Mouse (Mus musculus): Measurements from ENCODE around the gene Cpn2. TPM values are rescaled to one million over a fixed set of nuclear protein-coding genes. Genes with fewer than 3 reads are reported as not detected.

Gene Cpn2
- polyA plus RNA-seq, 2 experiments from 2014 or later = not detected

DNA sequence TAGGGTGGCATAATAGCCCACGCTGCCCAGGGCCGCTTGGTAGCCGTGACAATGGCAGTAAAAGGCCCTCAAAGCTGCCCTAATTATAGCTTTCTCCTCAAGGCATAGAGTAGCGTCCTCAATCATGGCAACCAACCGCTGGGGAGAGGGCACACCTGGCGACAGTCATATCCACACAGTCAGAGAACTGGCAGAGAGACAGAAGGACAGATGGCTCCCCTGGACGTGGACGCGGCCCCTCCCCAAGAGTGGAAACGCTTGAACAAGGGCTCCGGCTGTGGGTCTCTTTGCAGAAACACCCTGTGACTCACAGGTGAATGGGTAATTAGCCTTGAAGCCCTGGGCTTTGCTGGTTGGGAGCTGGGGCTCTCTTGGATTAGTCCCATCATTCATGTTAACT is 11.1 kb upstream of the Cpn2 start:
- no peak for ATAC-seq

DNA sequence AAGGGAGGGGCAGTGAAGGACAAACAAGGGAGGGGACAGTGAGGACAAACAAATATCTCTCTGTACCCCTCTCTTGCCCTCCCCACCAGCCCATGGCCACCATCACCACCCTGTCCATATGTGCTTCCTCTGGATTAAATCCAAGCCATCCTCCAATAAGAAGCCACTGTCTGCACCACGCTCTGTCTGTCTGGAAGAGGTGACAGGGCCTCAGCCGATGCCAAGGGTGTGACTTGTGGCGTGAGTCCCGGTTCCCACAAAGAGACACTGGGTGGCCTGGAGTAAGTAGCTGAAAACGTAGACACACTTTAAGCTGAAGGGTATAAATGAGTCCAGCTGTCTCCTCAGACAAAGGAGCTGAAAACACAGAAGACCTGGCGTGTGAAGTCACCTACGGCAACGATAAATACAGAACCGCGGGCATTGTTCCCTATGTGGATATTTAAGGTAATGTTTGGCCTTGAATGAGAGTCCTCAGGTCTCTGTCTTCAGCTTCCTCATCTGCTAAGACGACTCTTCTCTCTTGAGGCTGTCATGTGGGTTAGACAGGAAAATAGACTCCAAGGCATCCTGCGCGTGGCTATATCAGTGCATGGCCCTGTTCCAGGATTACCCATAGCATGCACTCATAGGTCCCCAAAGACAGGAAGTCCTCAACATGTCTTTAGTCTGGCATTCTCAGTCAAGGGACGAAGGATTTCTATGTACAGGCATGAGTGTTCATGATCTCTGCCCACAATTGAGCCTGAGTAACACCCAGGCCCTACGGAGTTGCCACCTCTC is 8.4 kb upstream of the Cpn2 start:
- ATAC-seq = no peak

DNA sequence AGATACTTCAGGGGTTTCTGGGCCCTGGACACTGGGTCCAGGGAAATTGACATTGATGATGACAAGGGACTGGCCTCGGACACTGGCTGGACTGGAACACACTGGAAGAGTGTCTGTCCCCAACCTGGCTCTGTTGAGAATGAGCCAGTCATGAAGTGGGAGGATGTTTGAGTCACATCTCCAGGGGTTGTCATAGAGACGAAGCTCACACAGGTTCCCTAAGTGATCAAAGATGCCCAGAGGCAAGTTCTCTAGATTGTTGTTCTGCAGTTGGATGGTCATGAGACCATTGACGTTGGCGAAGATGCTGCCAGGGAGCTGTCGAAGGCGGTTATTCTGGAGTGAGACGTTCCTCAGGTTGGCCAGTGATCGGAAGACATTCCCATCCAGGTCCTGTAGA is 5.8 kb upstream of the Cpn2 start:
- ATAC-seq = no peak

DNA sequence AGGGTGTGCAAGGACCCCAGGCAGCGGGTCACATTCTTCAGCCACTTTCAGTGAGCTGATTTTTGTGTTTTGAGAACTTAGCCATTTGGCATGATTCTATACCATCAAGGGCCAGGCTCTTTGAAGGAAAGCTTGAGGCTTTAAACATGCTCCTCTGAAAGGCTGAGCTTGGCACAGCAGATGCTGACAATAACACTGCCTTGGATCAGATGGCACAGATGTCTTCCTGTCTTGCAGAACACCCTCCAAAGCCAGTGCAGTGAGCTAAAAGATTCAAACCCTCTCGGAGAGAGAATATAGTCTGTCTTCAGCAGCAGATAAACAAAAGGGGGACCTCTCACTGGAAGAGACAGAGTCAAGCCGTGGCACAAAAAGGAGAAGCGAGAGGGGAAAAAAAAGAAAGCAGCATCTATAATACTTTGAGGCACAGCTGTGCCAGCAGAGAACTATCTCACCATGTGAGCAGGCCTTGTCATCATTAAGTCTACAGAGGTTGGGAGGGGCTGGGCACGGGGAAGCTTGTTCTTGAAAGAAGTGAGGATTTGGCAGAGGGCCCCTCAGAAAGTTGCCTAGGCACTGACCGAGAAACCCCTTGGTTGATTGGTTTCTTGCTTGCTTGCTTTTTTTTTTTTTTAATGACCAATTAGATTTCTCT is 4.8 kb upstream of the Cpn2 start:
- ATAC-seq = no peak

DNA sequence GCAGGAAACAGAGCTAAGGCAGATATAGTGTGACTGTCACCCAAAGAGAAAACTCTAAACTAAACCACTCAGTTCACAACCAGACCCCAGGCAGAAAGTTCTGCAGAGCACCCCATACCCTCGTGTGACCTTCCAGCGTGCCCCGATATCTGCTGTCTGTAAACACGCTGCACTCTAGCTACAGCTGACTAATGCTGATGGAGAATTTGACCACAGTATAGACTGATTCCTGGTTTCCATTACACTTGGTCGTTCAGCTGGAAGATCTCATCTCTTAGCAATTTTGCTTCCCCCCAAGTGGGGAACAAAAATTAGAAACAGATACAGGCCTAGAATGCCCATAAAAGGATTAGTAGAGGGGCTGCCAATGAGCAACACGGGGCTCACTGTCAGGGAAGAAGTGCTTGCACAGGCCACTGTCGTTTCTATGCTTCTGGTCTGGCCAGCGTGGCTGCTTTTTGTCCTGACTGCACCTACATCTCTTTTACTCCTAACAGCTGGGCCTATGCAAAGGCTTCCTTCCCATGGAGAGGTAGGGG is 4.0 kb upstream of the Cpn2 start:
- no peak for ATAC-seq

DNA sequence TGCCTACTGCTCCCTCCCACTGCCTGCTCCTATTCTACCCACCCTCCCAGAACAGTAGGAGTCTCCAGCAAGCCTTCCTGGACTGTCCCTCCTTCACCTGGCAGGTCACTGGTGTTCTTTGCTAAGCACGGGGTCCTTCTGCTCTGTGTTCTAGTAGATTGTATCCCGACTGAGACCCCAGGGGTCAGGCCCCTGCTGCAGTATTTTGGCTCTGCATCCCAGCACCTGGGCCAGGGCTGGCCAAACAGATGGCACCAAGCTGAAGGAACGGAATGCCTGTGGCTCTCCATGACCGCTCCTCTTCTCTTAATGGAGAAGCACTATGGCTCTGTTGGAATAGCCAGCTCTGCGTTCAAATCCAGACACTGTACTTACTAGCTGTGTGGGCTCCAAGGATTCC is 738 bp downstream of the Cpn2 start:
- ATAC-seq = no peak

DNA sequence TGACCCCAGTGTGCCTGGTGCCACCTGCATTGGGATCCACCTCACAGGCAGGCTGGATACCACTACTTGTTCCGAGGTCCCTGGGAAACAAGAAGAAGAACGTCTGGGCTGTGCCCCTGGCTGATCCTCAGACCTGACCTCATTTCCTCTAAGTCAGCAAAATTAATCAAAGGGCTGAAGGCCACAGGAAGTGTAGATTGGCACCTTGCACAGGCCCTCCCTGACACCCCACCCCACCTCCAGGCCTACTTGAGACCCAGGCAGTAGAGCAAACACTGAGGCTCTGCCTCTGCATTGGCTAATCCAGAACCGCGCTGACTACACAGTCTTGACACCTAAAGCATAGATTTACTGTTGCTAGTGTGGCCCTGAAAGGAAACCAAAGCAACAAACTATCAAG is 1.7 kb downstream of the Cpn2 start:
- ATAC-seq = no peak

DNA sequence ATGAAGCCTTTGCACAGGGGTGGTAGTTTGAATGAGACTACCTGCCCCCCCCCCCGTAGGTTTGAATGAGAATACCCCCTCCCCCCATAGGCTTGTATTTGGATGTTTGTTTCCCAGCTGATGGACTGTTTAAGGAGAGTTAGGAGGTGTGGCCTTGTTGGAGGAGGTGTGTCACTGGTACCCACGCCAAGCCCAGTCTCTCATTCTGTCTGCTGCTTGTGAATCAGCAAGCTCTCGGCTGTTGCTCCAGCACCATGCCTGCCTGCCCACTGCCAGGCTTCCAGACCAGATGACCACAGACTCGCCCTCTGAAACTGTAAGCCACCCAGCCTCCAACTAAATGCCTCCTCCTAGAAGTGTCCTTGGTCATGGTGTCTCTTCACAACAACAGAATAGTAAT is 4.1 kb downstream of the Cpn2 start:
- no peak for ATAC-seq

DNA sequence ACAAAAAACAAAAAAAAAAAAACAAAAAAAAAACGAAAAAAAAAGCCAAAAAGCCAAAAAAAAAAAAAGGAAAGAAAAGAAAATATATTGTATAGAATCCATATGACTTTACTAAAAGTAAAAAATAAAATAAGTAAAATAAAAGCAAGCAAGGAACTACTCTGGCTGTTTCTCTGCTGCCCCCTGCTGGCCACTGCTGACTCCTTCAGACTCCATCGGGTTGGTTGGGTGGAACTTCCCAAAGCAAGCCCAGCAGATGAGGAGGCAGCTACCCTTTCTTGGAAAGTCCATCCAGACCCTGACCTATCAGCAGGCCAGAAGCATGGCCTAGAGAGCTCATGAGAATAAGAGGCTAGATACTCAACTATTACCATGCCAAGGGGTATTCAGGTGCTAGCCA is 4.6 kb downstream of the Cpn2 start:
- no peak for ATAC-seq

DNA sequence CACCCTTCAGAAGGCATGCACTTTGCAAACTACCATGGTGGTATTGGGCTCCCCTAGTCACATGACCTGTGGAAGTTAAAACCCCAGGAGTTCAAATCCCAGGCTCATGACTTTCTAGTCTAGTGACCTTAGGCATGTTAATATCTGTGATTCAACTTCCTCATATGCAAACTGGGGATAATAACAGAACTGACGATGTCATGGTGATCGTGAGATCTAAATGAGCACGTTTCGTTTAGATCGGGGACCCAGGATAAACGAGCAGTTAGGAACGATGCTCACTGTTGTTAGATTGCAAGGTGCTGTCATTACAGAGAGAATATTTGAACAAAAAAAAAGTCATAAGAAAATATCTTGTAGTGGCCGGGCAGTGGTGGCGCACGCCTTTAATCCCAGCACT is 5.1 kb downstream of the Cpn2 start:
- ATAC-seq = no peak

DNA sequence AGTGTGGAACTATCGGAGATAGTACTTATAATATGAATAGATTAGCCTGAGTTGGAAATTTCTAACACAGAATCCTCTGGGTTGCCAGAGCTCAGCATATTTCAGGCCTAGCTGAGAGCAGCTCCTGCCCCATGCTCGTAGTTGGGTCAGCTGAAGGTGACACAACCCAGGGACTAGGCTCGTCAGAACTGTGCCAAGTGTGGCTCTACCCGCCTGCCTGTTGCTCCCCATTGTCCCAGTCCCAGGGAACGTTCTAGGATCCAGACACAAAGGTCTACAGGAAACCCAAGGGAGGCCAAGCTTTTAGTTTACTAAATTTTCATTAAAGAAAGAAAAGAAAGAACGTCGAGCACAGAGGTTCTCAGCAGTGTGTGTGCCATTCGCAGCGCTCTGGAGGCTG is 6.0 kb downstream of the Cpn2 start:
- ATAC-seq = no peak

DNA sequence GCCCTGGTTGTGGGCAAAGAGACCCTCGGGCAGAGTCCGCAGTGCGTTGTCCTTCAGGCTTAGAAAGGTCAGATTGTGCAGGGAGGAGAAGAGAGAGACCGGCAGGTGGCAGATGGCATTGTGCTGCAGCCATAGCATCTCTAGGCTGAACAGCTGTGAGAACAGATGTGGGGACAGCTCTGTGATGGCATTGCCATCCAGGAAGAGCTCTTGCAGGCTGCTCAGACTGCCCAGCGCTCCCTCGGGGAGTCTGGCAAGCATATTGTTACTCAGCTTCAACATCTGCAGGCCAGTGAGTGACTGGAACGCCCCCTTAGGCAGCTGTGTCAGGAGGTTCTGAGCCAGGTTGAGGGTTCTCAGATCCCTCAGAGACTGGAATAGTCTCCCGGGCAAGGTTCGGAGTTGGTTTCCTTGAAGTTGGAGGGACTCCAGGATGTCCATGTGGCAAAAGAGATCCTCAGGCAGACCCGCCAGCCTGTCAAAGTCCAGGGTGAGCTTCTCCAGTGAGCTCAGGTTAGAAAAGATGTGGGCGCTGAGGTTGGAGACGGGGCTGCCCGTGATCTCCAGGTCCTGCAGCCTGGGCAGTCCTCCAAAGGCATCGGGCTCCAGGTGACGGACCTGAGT is 7.2 kb downstream of the Cpn2 start:
- no peak for ATAC-seq

DNA sequence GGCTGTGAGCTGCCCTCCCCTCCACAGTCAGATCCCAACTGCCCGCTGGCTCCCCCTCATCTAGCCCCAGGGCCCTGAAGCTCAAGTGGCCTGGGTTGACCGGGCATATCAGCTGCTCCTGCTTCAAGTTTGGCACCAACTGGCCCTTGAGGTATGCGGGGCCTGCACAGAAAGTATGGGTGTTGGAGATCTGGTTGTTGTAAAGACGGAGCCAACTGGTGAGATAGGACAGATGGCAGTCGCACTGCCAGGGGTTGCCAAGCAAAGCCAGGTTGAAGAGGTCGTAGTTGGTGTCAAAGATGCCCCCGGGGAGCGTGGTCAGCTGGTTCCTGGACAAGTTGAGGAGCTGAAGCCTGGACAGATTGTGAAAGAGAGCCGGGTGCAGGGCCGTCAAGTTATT is 7.9 kb downstream of the Cpn2 start:
- ATAC-seq = no peak

DNA sequence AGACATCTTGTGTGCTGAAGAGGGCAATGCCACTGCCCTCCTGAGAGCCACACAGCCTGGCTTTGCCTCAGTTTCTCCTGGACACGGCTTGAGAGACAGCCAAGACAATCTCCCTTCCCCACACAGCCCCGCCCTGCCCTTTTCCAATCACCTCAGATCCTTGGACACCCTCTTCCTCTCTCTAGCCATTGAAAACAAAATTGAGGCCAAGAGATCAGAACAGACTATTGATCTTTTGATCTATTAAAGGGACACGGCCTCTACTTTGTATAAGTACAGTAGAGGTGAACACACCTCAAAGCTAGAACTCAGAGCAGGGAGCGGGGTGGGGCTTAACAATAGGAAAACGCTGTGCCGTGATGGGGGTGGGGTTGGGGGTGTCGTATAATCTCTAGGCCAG is 8.9 kb downstream of the Cpn2 start:
- no peak for ATAC-seq

DNA sequence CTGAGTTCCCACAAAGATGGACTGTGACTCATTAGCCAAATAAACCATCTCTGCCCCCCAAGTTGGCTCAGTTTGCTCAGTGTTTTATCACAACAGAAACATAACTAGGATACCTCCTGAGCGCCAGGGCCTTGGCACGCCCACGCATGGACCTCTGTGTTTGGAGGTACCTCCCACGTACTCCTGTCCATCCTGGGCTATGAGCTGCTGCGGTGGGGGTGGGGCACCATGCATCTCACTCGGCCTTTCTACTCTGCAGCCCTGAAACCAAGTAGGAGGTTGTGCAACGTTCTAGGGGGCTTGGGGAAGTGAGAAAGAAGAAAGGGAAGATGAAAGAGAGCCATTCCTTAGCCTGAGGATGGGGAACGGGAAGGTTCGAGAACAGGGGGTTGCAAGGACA is 9.6 kb downstream of the Cpn2 start:
- ATAC-seq = no peak

DNA sequence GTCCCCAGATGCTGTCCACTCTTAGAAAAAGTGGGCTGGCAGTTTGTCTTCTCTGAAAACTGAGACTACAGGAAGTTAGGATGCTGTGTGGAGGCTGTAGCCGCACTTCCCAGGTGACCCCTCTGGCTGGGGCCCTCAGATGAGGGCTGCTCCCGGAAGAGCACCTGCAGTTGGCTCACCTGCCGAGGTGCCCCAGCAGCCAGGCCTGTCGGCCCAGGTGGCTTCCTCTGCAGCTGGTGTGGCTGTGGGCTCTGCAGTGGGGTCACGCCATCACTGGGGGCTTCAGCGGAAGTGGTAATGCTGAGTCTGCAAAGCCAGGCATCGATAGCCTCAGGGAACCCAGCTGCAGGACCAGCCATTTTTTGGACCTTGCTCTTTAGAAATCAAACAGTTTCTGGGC is 12.2 kb downstream of the Cpn2 start:
- ATAC-seq = no peak

DNA sequence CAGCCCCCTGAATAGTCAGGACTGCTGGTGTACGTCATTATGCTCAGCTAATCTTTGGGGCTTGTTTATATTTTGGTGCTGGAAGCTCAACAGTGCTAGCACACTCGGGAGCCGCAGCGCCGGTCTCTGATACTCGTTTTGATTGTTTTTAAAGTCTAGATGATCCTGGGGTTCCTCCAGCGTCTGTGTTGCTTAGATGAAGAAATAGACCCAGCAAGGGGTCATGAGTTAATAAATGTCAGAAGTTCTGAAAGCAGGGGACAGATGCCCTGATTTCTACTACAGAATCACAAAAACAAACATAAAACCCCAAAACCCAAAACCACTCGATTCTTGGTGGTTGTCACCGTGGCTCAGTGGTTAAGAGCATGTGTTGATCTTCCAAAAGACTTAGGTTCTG is 13.4 kb downstream of the Cpn2 start:
- ATAC-seq = no peak

DNA sequence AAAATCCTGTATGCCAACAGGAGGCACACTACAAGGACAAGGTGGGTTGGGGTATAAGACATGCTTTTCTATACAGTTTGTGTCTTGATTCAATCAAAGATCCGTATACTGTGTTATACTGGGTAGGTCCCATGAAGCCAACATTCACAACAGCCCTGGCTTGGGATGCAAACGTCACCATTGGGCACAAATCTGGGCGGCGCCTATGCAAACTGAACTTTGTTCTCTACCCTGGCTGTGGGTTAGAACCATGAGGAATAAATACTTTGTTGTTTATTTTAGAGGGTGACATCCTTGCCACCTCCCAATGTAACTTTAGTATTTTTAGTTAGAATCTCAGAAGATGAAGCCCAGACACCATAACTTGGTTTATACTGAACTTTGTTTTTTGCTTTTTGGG is 13.9 kb downstream of the Cpn2 start:
- ATAC-seq = no peak

DNA sequence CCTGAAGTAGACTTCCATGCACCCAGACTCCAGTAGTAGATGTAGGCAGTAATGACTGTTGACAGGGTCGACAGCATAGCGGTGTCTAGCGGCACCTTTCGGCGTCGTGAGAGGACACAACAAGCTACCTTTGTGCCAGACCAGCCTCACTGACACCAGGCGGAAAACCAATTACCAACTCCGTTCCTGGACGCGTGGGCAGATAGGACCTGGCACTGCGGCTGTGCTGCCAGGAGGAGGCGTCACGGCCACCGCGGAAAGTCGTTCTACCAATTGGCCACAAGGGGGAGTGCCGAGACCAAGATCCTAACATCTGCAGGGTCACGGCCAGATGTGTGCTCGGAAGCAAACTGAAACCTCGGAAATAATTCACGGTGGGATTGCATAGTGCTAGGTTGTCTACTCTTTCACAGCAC is 15.3 kb downstream of the Cpn2 start:
- ATAC-seq = peak; percentile 93

DNA sequence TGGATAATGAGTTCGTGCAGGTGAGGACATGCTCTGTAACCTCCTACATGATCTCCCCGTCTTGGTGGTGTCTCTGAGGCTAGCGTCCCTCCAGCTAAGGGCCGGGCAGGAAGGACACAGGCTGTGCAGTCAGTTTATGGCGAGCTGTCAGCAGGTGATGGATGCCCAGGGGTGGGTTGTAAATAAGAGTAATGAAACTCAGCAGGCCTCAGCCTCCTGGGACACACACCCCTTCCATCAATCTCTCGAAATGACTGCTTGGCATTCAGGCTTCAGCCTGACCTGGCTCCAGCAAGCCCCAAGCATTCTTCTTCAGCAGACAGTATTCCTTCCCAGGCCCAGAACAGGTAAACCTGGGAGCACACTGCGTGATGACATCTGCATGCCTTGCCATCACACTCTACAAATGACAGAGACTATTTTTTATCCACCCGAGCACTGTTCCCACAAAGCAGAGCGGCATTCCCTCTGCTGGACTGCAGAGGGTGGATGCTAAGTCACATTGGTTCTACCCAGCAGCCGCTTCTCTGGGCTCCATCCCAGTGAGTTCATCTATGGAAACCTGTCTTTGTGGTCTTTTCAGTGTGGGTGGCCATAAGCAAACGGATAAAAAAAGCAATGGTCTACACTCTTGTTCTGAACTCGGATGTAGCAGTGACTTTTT is 23.1 kb downstream of the Cpn2 start:
- ATAC-seq = no peak

DNA sequence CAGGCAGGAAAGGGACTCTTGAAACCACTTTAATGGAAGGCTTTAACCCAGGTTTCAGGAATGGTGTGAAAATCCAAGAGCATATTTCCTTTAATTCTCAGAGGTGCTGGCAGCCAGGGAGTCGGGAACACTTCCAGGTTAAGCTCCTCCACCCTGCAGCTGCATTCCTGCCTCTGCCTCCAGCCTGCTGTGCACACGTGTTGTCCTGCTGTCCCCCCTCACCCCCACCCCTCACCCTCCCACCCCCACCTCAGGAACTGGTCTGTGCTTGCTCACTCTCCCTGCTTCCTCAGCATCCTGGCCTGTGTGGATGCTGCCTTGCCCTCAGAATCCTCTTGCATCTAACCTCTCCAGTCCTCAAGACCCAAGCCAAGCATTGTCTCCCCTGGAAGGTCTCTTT is 25.7 kb downstream of the Cpn2 start:
- ATAC-seq = no peak

DNA sequence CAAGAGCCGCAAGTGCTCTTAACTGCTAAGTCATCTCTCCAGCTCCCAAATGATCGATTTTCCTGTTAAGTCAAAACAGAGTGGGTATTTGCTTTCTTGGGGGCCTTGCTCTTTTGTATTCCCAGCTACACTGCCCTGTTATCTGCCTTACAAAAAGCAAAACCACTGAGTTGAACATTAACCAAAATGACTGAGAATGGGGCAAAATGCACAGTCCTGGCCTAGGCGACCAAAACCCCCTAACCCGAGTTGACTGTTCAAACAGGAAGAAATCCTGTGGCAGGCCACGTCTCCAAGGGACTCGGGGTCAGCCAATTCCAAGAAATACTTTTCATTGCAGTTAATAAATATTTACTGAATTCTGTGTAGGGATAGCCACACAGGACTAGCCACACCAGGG is 28.5 kb downstream of the Cpn2 start:
- ATAC-seq = no peak

DNA sequence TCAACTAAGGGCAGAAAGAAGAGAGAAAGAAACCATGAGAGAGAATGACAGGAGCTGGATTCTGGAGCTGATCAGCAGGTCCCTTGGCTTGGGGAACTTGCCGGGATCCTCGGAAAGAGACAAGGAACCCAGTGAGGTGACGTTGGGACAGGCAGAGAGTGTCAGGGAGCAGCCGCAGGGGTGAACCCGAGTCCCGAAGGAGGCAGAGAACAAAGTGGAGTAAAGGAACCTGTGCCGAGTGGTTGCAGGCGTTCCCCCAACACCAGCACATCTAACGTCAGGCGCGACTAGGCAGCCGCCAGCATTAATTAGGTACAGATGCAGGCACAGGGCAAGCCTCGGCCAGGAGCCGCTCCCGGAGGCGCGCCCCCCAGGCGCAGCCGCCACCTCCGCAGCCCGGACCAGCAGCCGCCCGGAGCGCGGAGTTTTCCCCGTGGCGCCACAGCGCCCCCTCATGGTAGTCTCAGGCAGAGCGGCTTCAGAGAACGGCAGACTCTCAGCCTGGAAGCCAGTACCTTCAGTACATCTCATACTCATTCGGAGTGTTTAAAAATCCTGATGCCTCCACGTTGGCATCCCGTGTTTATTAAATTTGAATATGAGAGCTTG is 31.1 kb downstream of the Cpn2 start:
- peak; percentile 74 for ATAC-seq

All from activated CD4-positive, CD25-positive, alpha-beta regulatory T cell, adult 4 months (primary cell).